Mouse (Mus musculus) intestine, embryonic 16.5 days (tissue): ENCODE measurements around the gene Ugt1a10. TPM values are rescaled to one million over a fixed set of nuclear protein-coding genes. Genes with fewer than 3 reads are reported as not detected.

Source experiments
- ATAC-seq: fragments of 200-750 bp; cut with Nextera tagmentation; 2 replicates; pipeline ENCODE4 v1.8.0; 2017; ENCODE audit warnings: moderate TSS enrichment, moderate library complexity
- H3K27ac ChIP-seq: fragments of 300-500 bp; sonication (generic); 2 replicates; pipeline ENCODE4 v1.5.1; 2014; ENCODE audit warnings: mild to moderate bottlenecking, low read length
- H3K27me3 ChIP-seq: fragments of 300-500 bp; sonication (generic); replicated peaks from 2 replicates; pipeline ENCODE4 v1.6.1; 2014; ENCODE audit warnings: low read length, control low read depth, mixed read lengths; ENCODE audit not compliant: control insufficient read depth, insufficient read depth
- H3K36me3 ChIP-seq: fragments of 300-500 bp; sonication (generic); 2 replicates; pipeline ENCODE4 v1.6.1; 2014; ENCODE audit warnings: low read length, control low read depth; ENCODE audit not compliant: control insufficient read depth, insufficient read depth
- H3K4me1 ChIP-seq: fragments of 300-500 bp; sonication (generic); 2 replicates; pipeline ENCODE4 v1.6.1; 2014; ENCODE audit warnings: low read length, control low read depth, mixed read lengths; ENCODE audit not compliant: control insufficient read depth, insufficient read depth
- H3K4me2 ChIP-seq: fragments of 300-500 bp; sonication (generic); 2 replicates; pipeline ENCODE4 v1.6.1; 2014; ENCODE audit warnings: low read depth, low read length, control low read depth
- H3K4me3 ChIP-seq: fragments of 300-500 bp; sonication (generic); 2 replicates; pipeline ENCODE4 v1.5.1; 2014; ENCODE audit warnings: mild to moderate bottlenecking, low read length
- H3K9ac ChIP-seq: fragments of 300-500 bp; sonication (generic); 2 replicates; pipeline ENCODE4 v1.6.1; 2014; ENCODE audit warnings: low read depth, low read length
- H3K9me3 ChIP-seq: fragments of 300-500 bp; sonication (generic); 2 replicates; pipeline ENCODE4 v1.6.1; 2016; ENCODE audit warnings: low read length, control low read depth; ENCODE audit not compliant: control insufficient read depth
- WGBS: fragments of 180-500 bp; shearing (Covaris S2); extraction: QIAGEN DNeasy Blood & Tissue Kit; methylation state at CpG from one replicate; pipeline ENCODE4 v1.1.7; 2014; 5-methylcytosine and 5-hydroxymethylcytosine counted together
- polyA plus RNA-seq: library from polyadenylated mRNA; unstranded; fragments of >200 nt; fragmentation: Nextera tagmentation; extraction: Ambion mirVana; gene quantifications from 2 replicates; pipeline ENCODE4 v1.2.1, GENCODE M21; 2015

The Ugt1a10 gene
- polyA plus RNA-seq, 1 experiment from 2014 or later = not detected

DNA sequence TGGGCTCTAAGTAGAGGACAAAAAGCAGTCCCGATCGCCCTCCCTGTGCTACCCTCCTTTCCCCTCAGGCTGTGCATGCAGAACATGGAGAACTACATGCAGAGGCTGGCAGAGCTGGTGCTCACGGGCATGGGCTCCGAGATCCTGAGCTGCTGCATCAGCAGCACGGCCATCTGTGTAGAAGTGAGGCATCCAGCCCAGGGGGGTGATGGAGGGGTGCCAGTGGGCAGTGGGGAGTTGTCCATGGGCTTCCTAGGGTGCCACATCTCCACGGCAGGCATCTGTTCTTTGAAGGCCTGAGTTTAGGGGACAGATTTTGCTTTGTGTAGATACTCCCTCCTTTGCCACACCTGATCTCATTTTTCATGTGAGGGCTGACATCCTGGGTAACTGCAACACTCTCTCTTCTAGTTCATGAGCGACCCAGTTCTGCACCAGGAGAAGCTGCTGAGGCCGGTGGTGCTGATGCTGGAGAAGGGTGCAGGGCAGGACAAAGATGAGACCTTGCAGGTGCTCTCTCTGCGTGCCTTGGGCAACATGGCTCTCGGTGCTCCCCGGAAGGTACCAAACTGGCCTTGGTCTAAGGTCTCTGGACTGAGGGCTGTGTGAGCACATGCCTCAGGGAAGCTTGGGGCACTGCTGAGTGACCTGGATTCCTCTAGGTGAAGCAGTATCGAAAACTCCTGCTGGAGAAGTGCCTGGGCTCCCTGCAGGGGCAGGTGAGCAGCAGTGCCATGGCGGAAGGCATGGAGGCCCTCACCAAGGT lies 201.0 kb downstream of the Ugt1a10 start:
- Histone ChIP-seq H3K36me3 (peaks cover 6% of the 10 kb centered on the region), H3K4me2 (no peak overlapping the region), H3K9ac (no peak overlapping the region), H3K9me3 (peaks cover 10% of the 10 kb centered on the region; the same call in 1 of the 2 replicates), H3K27ac (no peak overlapping the region), H3K4me1 (0 out of 2 replicates have a peak, but pooled peaks cover 5% of the 10 kb centered on the region), H3K4me3 (no peak overlapping the region), H3K27me3 (no peaks in the 10 kb centered on the region)
- ATAC-seq = no peak
- WGBS = 79% methylated on average over 13 of the region's 13 CpGs

DNA sequence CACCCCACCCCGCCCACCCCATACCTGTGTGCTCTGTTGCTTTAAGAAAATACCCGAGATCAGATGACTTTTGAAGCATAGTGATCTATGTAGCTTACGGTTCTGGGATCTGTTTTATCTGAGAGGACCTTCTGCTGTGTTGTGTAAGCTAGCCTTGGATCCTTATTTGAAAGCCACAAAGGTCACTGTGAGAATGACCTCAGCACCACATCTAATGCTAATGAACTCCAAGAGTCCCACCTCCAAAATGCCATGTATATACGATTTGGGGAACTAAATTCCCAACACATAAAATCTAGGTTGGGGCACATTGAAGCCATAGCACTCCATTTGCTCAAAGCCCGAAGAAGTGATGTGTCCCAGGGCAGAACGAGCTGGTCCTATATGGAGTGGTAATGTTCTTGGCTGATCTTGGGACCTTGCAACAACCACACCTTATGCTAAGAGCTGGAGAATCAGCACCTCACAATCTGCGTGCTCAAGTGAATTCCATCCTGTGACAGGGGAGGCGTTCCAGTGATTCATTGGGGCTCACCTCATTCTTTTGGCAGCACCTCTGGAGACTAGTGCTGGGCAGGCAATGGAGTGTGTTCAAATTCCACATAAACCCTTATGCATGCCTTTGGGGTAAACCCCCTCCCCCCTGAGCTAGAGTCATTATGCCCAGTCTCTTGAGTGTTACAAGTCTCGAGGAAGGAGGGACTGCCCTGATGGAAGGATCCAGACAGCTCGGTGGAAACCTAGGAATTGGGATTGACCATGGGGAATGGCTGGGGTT lies 201.9 kb downstream of the Ugt1a10 start:
- peaks cover 15% of the 10 kb centered on the region for H3K36me3 ChIP-seq
- no peak overlapping the region for H3K9ac ChIP-seq
- no peak overlapping the region for H3K27ac ChIP-seq
- WGBS = 77% methylated on average over 10 of the region's 10 CpGs
- H3K9me3 ChIP-seq = peaks cover 10% of the 10 kb centered on the region; the same call in 1 of the 2 replicates
- ATAC-seq = no peak
- H3K27me3 ChIP-seq = no peaks in the 10 kb centered on the region
- no peak overlapping the region for H3K4me2 ChIP-seq
- 0 out of 2 replicates have a peak, but pooled peaks cover 5% of the 10 kb centered on the region for H3K4me1 ChIP-seq
- H3K4me3 ChIP-seq = no peak overlapping the region

GRCm38 (mm10) chr1:88257681-88258080 lies 202.5 kb downstream of the Ugt1a10 start:
- 82% methylated on average over 6 of the region's 6 CpGs for WGBS
- Histone ChIP-seq H3K27ac (no peak overlapping the region), H3K4me2 (no peak overlapping the region), H3K9ac (no peak overlapping the region), H3K27me3 (no peaks in the 10 kb centered on the region), H3K4me3 (no peak overlapping the region), H3K36me3 (peaks cover 20% of the 10 kb centered on the region), H3K9me3 (peaks cover 10% of the 10 kb centered on the region; the same call in 1 of the 2 replicates), H3K4me1 (0 out of 2 replicates have a peak, but pooled peaks cover 10% of the 10 kb centered on the region)
- ATAC-seq = no peak

DNA sequence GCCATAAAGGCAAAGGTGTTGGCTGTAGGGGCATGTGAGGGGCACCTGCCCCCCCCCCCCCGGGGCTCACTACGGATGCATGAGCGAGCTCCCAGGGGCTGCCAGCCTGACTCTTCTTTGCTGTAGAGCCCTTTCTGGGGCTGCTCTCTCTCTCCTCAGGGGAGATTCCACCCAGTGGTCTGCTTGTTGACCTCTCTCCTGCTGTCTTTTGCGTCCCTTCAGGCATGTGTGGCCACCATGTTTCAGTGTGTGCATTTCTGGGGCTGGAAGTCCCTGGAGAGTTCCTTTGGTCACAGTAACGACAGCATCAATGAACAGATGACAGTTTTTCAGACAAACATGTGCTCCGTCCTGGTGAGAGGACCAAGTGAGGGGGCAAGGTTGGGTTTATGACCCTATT lies 203.2 kb downstream of the Ugt1a10 start:
- Histone ChIP-seq H3K27me3 (no peaks in the 10 kb centered on the region), H3K27ac (no peak overlapping the region), H3K4me1 (0 out of 2 replicates have a peak, but pooled peaks cover 10% of the 10 kb centered on the region), H3K4me3 (no peak overlapping the region), H3K36me3 (peaks cover 27% of the 10 kb centered on the region), H3K9ac (no peak overlapping the region), H3K9me3 (peaks cover 10% of the 10 kb centered on the region; the same call in 1 of the 2 replicates), H3K4me2 (no peak overlapping the region)
- WGBS = 65% methylated on average over 6 of the region's 6 CpGs
- no peak for ATAC-seq

- Histone ChIP-seq H3K9ac (no peak overlapping the region), H3K4me1 (0 out of 2 replicates have a peak, but pooled peaks cover 10% of the 10 kb centered on the region), H3K4me2 (no peak overlapping the region), H3K9me3 (peaks cover 10% of the 10 kb centered on the region; the same call in 1 of the 2 replicates), H3K27me3 (no peaks in the 10 kb centered on the region), H3K36me3 (peaks cover 34% of the 10 kb centered on the region), H3K4me3 (no peak overlapping the region), H3K27ac (no peak overlapping the region)
- 72% methylated on average over 8 of the region's 8 CpGs for WGBS
- ATAC-seq = 0 out of 2 replicates have a peak, but pooled peaks have one; percentile 1
These were observed 203.9 kb downstream of the Ugt1a10 start for GRCm38 (mm10) chr1:88258881-88259642.

- ATAC-seq = peak; percentile 11
- no peak overlapping the region for H3K4me3 ChIP-seq
- H3K9me3 ChIP-seq = peaks cover 10% of the 10 kb centered on the region; the same call in 1 of the 2 replicates
- WGBS = 77% methylated on average over 4 of the region's 4 CpGs
- no peak overlapping the region for H3K9ac ChIP-seq
- no peak overlapping the region for H3K4me2 ChIP-seq
- no peaks in the 10 kb centered on the region for H3K27me3 ChIP-seq
- H3K27ac ChIP-seq = no peak overlapping the region
- H3K4me1 ChIP-seq = 0 out of 2 replicates have a peak, but pooled peaks cover 10% of the 10 kb centered on the region
- H3K36me3 ChIP-seq = peaks cover 39% of the 10 kb centered on the region
These were observed 204.4 kb downstream of the Ugt1a10 start for GRCm38 (mm10) chr1:88259643-88260024.

DNA sequence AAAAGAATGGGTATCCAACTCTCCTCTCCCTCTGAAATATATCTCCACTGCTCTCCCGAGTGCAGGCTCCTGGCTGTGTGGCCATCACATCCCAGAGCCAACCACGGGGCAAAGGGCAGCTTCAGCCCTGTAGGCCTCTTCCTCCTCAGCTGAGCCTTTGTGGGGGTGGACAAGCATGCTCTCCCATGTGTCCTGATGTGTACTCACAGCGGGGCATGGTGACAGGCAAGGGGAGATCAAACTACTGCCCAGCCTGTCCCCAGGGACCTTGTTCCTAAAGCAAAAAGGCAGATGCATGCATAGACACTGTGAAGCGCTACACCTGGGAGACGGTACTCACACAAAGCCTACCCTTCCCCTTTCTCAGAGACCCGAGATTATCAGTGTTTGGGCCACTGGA lies 204.9 kb downstream of the Ugt1a10 start:
- WGBS = 76% methylated on average over 6 of the region's 6 CpGs
- H3K4me3 ChIP-seq = no peak overlapping the region
- no peaks in the 10 kb centered on the region for H3K27me3 ChIP-seq
- H3K9ac ChIP-seq = no peak overlapping the region
- H3K4me1 ChIP-seq = 0 out of 2 replicates have a peak, but pooled peaks cover 10% of the 10 kb centered on the region
- peak; percentile 66 for ATAC-seq
- H3K4me2 ChIP-seq = no peak overlapping the region
- peaks cover 10% of the 10 kb centered on the region; the same call in 1 of the 2 replicates for H3K9me3 ChIP-seq
- H3K27ac ChIP-seq = no peak overlapping the region
- H3K36me3 ChIP-seq = peaks cover 44% of the 10 kb centered on the region

- Histone ChIP-seq H3K4me3 (no peak overlapping the region), H3K36me3 (peaks cover 51% of the 10 kb centered on the region), H3K4me1 (0 out of 2 replicates have a peak, but pooled peaks cover 10% of the 10 kb centered on the region), H3K9ac (no peak overlapping the region), H3K9me3 (peaks cover 6% of the 10 kb centered on the region; the same call in 1 of the 2 replicates), H3K27me3 (no peaks in the 10 kb centered on the region), H3K4me2 (no peak overlapping the region), H3K27ac (no peak overlapping the region)
- peak; percentile 1; the same call in 1 of the 2 replicates for ATAC-seq
- WGBS = 83% methylated on average over 10 of the region's 10 CpGs
These were observed 205.6 kb downstream of the Ugt1a10 start for GRCm38 (mm10) chr1:88260604-88261377.
